Mouse (Mus musculus) liver, postnatal 0 days (tissue): ENCODE data around the gene P2rx3. TPM values are rescaled to one million over a fixed set of nuclear protein-coding genes. Genes with fewer than 3 reads are reported as not detected.

ENCODE experiments used
- ATAC-seq: fragments of 200-750 bp; cut with Nextera tagmentation; 2 replicates; pipeline ENCODE4 v1.8.0; 2017; ENCODE audit warnings: mild to moderate bottlenecking, moderate library complexity
- DNase-seq: peaks from one replicate; pipeline ENCODE4 v3.0.0-alpha.2; 2016
- H3K27ac ChIP-seq: fragments of 300-500 bp; sonication (generic); 2 replicates; pipeline ENCODE4 v1.5.1; 2014; ENCODE audit warnings: antibody characterized with exemption, moderate library complexity, mild to moderate bottlenecking, low read depth
- H3K27me3 ChIP-seq: fragments of 300-500 bp; sonication (generic); 2 replicates; pipeline ENCODE4 v1.6.1; 2014; ENCODE audit warnings: low read length, control low read depth, mixed read lengths; ENCODE audit not compliant: insufficient read depth
- H3K36me3 ChIP-seq: fragments of 300-500 bp; sonication (generic); replicated peaks from 2 replicates; pipeline ENCODE4 v1.6.1; 2014; ENCODE audit warnings: mild to moderate bottlenecking, control low read depth, low read length, moderate library complexity, mixed read lengths; ENCODE audit not compliant: insufficient read depth
- H3K4me1 ChIP-seq: fragments of 300-500 bp; sonication (generic); 2 replicates; pipeline ENCODE4 v1.6.1; 2014; ENCODE audit warnings: antibody characterized with exemption, mild to moderate bottlenecking, control low read depth; ENCODE audit not compliant: insufficient read depth
- H3K4me2 ChIP-seq: fragments of 300-500 bp; sonication (generic); 2 replicates; pipeline ENCODE4 v1.6.1; 2014; ENCODE audit warnings: low read depth, mild to moderate bottlenecking, low read length, moderate library complexity, mixed read lengths
- H3K4me3 ChIP-seq: fragments of 300-500 bp; sonication (generic); 2 replicates; pipeline ENCODE4 v1.5.1; 2014; ENCODE audit warnings: low read depth, low read length
- H3K9ac ChIP-seq: fragments of 300-500 bp; sonication (generic); replicated peaks from 2 replicates; pipeline ENCODE4 v1.6.1; 2014; ENCODE audit warnings: mild to moderate bottlenecking, moderate library complexity
- H3K9me3 ChIP-seq: fragments of 300-500 bp; sonication (generic); 2 replicates; pipeline ENCODE4 v1.6.1; 2016; ENCODE audit warnings: mild to moderate bottlenecking, control low read depth, low read length, mixed read lengths
- CTCF ChIP-seq: sonication (generic); IDR thresholded peaks from 2 replicates; pipeline ENCODE4 v1.5.1; 2016; ENCODE audit warnings: antibody characterized with exemption, low read depth
- EP300 ChIP-seq: IDR thresholded peaks from 2 replicates; pipeline ENCODE4 v1.6.1; 2016; ENCODE audit warnings: antibody characterized with exemption, low read depth, mild to moderate bottlenecking
- WGBS: fragments of 180-500 bp; shearing (Covaris S2); extraction: QIAGEN DNeasy Blood & Tissue Kit; methylation state at CpG from one replicate; pipeline ENCODE4 v1.1.7; 2014; ENCODE audit not compliant: insufficient replicate concordance; 5-methylcytosine and 5-hydroxymethylcytosine counted together
- polyA plus RNA-seq: library from polyadenylated mRNA; unstranded; fragments of >200 nt; fragmentation: Nextera tagmentation; extraction: Ambion mirVana; gene quantifications from 2 replicates; pipeline ENCODE4 v1.2.1, GENCODE M21; 2015

The P2rx3 gene
- polyA plus RNA-seq, 1 experiment from 2014 or later = 0.56 TPM

DNA sequence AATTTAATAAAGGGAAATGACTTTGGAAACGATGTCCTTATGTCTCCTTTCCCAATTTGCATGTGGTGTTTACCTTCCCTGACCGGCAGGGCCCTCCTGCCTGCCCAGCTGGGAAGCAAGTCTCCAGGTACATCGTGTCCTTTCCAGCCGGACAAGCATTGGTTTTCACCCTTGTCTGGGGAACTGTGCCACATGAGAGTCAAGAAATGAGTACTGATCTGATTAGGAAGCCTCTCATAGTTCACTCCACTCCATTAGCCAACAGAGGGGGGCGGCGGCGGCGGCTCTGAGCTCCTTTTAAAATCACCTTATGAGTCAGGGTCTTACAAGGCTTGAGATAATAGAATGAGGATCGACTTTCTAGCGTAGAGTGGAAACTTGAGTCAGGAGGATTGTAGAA lies 9.8 kb upstream of the P2rx3 start:
- Histone ChIP-seq H3K36me3 (peaks cover 48% of the 10 kb centered on the region), H3K9ac (peak overlapping the region; percentile 40; the same call in 1 of the 2 replicates), H3K4me2 (peak overlapping the region; percentile 93), H3K4me1 (peaks cover 25% of the 10 kb centered on the region), H3K4me3 (peak overlapping the region; percentile 77), H3K27me3 (no peaks in the 10 kb centered on the region), H3K9me3 (no peaks in the 10 kb centered on the region), H3K27ac (peak overlapping the region; percentile 75)
- WGBS = 62% methylated on average over 10 of the region's 10 CpGs
- ATAC-seq (peak; percentile 15; the same call in 1 of the 2 replicates), DNase-seq (no peak)
- no peak for TF ChIP-seq EP300
- TF ChIP-seq CTCF = no peak

DNA sequence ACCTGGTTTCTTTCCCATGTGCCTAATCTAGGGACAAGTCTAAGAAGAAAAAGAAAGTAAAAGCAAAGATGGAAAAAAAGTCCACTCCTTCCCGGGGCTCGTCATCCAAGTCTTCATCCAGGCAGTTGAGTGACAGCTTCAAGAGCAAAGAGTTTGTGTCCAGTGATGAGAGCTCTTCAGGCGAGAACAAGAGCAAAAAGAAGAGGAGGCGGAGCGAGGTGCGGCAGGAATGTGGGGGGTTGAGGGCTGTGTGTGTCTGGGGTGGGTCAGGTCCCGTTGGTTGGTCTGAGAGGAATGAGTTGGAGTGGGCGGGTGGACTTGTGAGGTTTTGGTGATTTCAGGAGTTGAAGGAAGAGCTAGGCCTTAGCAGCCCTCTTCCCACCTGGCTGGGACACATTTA lies 9.0 kb upstream of the P2rx3 start:
- H3K4me2 ChIP-seq = no peak overlapping the region
- no peak overlapping the region for H3K9ac ChIP-seq
- WGBS = 84% methylated on average over 8 of the region's 8 CpGs
- 0 out of 2 replicates have a peak overlapping the region, but pooled peaks have one; percentile 75 for H3K27ac ChIP-seq
- DNase-seq (no peak), ATAC-seq (no peak)
- TF ChIP-seq CTCF (no peak), EP300 (no peak)
- no peak overlapping the region for H3K4me3 ChIP-seq
- H3K27me3 ChIP-seq = no peaks in the 10 kb centered on the region
- H3K36me3 ChIP-seq = peaks cover 57% of the 10 kb centered on the region
- H3K4me1 ChIP-seq = peaks cover 25% of the 10 kb centered on the region
- H3K9me3 ChIP-seq = no peaks in the 10 kb centered on the region

DNA sequence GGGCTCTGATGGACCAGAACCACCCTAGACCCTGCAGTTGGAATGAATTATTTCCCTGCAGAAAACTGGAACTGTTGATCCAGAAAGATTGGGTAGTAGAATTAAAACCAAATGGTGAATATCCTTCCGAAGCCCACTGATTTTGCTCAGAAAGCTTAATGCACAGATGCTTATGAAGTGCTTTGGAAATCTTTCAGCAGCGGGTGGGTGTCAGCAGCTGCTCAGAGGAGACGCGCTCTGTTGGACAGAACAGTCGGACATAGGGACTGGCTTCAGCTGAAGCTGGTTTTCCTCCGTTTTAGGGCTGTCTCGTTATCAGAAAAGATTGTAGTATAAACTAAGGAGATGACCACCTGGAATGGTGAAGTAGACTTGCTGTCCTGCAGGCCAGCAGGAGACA lies 6.4 kb upstream of the P2rx3 start:
- Histone ChIP-seq H3K36me3 (peaks cover 76% of the 10 kb centered on the region), H3K9me3 (no peaks in the 10 kb centered on the region), H3K27me3 (no peaks in the 10 kb centered on the region), H3K9ac (no peak overlapping the region), H3K4me3 (no peak overlapping the region), H3K4me2 (no peak overlapping the region), H3K4me1 (peaks cover 14% of the 10 kb centered on the region), H3K27ac (no peak overlapping the region)
- 84% methylated on average over 7 of the region's 7 CpGs for whole genome bisulfite sequencing
- no peak for TF ChIP-seq EP300
- no peak for TF ChIP-seq CTCF
- DNase-seq (no peak), ATAC-seq (no peak)

DNA sequence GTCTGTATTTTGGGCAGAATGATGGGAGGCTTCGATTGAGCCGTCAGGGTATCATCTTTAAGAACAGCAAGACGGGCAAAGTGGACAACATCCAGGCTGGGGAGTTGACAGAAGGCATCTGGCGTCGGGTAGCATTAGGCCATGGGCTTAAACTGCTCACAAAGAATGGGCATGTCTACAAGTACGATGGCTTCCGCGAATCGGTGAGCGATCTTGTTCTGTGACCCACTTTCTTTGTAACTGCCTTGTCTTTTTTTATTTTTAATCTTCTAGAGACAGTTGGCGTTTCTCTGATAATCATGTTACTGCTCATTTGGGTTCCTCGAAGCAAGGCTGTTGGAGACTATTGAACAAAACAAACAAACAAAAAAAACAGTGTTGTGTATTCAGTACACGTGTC lies 1.1 kb upstream of the P2rx3 start:
- H3K4me1 ChIP-seq = peaks cover 21% of the 10 kb centered on the region
- 79% methylated on average over 13 of the region's 13 CpGs for WGBS
- no peak for DNase-seq
- peak overlapping the region; percentile 72 for H3K4me3 ChIP-seq
- H3K9ac ChIP-seq = peak overlapping the region; percentile 91
- TF ChIP-seq EP300 = no peak
- peak overlapping the region; percentile 83 for H3K4me2 ChIP-seq
- peaks cover 40% of the 10 kb centered on the region for H3K36me3 ChIP-seq
- H3K9me3 ChIP-seq = no peaks in the 10 kb centered on the region
- H3K27ac ChIP-seq = peak overlapping the region; percentile 56; the same call in 1 of the 2 replicates
- no peaks in the 10 kb centered on the region for H3K27me3 ChIP-seq
- no peak for ATAC-seq

DNA sequence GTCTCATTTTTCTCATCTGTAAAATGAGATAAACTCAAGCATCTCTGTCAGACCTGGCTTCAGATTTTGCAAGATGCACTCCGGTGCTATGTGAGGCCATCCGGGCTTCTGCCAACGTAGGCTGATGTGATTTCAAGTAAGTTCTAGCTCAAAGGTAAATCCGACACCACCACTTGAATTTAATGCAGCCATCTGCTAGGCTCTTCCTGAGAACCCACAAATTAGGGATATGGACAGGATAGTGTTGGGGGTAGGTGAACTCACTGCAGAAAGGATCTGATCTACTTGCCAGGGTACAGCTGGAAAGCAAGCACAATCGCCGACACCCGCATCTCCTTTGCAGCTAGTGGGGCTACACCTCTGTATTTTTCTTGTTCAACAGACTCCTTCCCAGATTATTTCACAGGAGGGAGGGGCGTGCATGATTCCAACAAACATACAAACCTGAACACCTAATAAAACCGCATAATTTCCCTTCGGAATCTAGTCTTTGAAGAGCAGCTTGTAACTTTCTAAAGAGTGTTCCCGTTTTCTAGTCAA lies 685 bp downstream of the P2rx3 start:
- no peak for TF ChIP-seq CTCF
- TF ChIP-seq EP300 = no peak
- peaks cover 21% of the 10 kb centered on the region for H3K4me1 ChIP-seq
- H3K27ac ChIP-seq = peak overlapping the region; percentile 56; the same call in 1 of the 2 replicates
- DNase-seq (no peak), ATAC-seq (peak; percentile 20)
- H3K9me3 ChIP-seq = no peaks in the 10 kb centered on the region
- H3K9ac ChIP-seq = peak overlapping the region; percentile 91
- H3K4me3 ChIP-seq = peak overlapping the region; percentile 72
- 5% methylated on average over 11 of the region's 11 CpGs for WGBS
- H3K27me3 ChIP-seq = no peaks in the 10 kb centered on the region
- H3K36me3 ChIP-seq = peaks cover 23% of the 10 kb centered on the region
- peak overlapping the region; percentile 83 for H3K4me2 ChIP-seq

DNA sequence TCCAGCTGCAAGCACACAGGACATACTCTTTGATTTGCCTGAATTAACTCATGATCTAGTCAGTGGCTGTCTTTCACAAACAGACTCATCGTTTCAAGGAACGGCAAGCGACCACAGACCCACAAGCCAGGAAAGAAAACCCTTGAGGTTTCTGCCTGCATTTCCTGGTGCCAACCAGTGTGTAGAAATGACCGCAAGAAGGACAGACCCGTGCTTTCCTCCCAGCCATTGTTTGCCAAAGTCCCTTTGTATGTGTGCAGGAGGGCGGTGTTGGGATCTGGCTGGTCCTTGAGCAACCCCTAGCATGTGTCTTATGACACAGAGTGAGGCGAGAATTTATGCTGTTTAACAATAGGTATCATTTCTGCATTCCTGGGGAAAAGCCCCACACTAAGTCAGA lies 3.1 kb downstream of the P2rx3 start:
- Histone ChIP-seq H3K9ac (no peak overlapping the region), H3K27me3 (no peaks in the 10 kb centered on the region), H3K27ac (no peak overlapping the region), H3K4me3 (no peak overlapping the region), H3K4me2 (peak overlapping the region; percentile 14; the same call in 1 of the 2 replicates), H3K36me3 (no peaks in the 10 kb centered on the region; the same call in 1 of the 2 replicates), H3K9me3 (no peaks in the 10 kb centered on the region), H3K4me1 (peaks cover 21% of the 10 kb centered on the region)
- TF ChIP-seq CTCF (no peak), EP300 (no peak)
- WGBS = 35% methylated on average over 7 of the region's 7 CpGs
- ATAC-seq (no peak), DNase-seq (no peak)
